Mouse (Mus musculus) limb, embryonic 14.5 days (tissue): ENCODE measurements at regions not wholly inside any gene's neighbourhood (a gene's known extent, or its start where the extent isn't known, plus 50 kb on each side); places are given as distances from the start of the nearest gene placed in this dataset.

Source experiments
- ATAC-seq: fragments of 200-750 bp; cut with Nextera tagmentation; 2 replicates; pipeline ENCODE4 v1.8.0; 2017; ENCODE audit warnings: low read depth, moderate number of reproducible peaks, moderate TSS enrichment; ENCODE audit not compliant: low FRiP score
- DNase-seq: peaks from one replicate; pipeline ENCODE4 v3.0.0-alpha.2; 2015; ENCODE audit warnings: low spot score
- H3K27ac ChIP-seq: fragments of 300-500 bp; sonication (generic); replicated peaks from 2 replicates; pipeline ENCODE4 v1.5.1; 2014; ENCODE audit warnings: low read depth, mild to moderate bottlenecking, low read length, moderate library complexity, mixed read lengths
- H3K27me3 ChIP-seq: fragments of 300-500 bp; sonication (generic); 2 replicates; pipeline ENCODE4 v1.6.1; 2014; ENCODE audit warnings: low read length, mixed read lengths; ENCODE audit not compliant: control insufficient read depth, insufficient read depth
- H3K36me3 ChIP-seq: fragments of 300-500 bp; sonication (generic); 2 replicates; pipeline ENCODE4 v1.6.1; 2014; ENCODE audit warnings: mild to moderate bottlenecking, low read length, moderate library complexity, mixed read lengths; ENCODE audit not compliant: control insufficient read depth, insufficient read depth
- H3K4me1 ChIP-seq: fragments of 300-500 bp; sonication (generic); 2 replicates; pipeline ENCODE4 v1.6.1; 2014; ENCODE audit warnings: antibody characterized with exemption, low read length, mixed read lengths; ENCODE audit not compliant: control insufficient read depth, insufficient read depth
- H3K4me2 ChIP-seq: fragments of 300-500 bp; sonication (generic); replicated peaks from 2 replicates; pipeline ENCODE4 v1.6.1; 2014; ENCODE audit warnings: low read depth, mild to moderate bottlenecking, low read length, moderate library complexity; ENCODE audit not compliant: severe bottlenecking
- H3K4me3 ChIP-seq: fragments of 300-500 bp; sonication (generic); replicated peaks from 2 replicates; pipeline ENCODE4 v1.5.1; 2014; ENCODE audit warnings: low read length
- H3K9ac ChIP-seq: fragments of 300-500 bp; sonication (generic); 2 replicates; pipeline ENCODE4 v1.6.1; 2014; ENCODE audit warnings: mild to moderate bottlenecking, low read depth, low read length, moderate library complexity; ENCODE audit not compliant: severe bottlenecking
- H3K9me3 ChIP-seq: fragments of 300-500 bp; sonication (generic); 2 replicates; pipeline ENCODE4 v1.6.1; 2016; ENCODE audit warnings: low read length; ENCODE audit not compliant: control insufficient read depth
- POLR2A ChIP-seq: fragments of 200-500 bp; IDR thresholded peaks from 2 replicates; pipeline ENCODE4 v1.8.0; 2012; ENCODE audit warnings: inconsistent platforms, mild to moderate bottlenecking, moderate library complexity, borderline replicate concordance; ENCODE audit not compliant: insufficient read depth, insufficient read length; ENCODE audit errors: extremely low read depth
- WGBS: fragments of 180-500 bp; shearing (Covaris S2); extraction: QIAGEN DNeasy Blood & Tissue Kit; methylation state at CpG from one replicate; pipeline ENCODE4 v1.1.7; 2014; 5-methylcytosine and 5-hydroxymethylcytosine counted together

- H3K27me3 ChIP-seq, result no peaks in the 10 kb centered on the region
- H3K9ac ChIP-seq, result no peak overlapping the region
- ATAC-seq (no peak), DNase-seq (peak; percentile 33)
- H3K4me3 ChIP-seq, result no peak overlapping the region
- H3K9me3 ChIP-seq, result no peaks in the 10 kb centered on the region
- no peak overlapping the region for H3K4me2 ChIP-seq
- 54% methylated on average over 4 of the region's 4 CpGs for WGBS
- H3K36me3 ChIP-seq, result no peaks in the 10 kb centered on the region
- TF ChIP-seq POLR2A, result no peak
- no peak overlapping the region for H3K27ac ChIP-seq
- H3K4me1 ChIP-seq, result no peaks in the 10 kb centered on the region
Observed at GRCm38 (mm10) chr9:76695547-76695946, 128.6 kb upstream of the Fam83b start.

DNA sequence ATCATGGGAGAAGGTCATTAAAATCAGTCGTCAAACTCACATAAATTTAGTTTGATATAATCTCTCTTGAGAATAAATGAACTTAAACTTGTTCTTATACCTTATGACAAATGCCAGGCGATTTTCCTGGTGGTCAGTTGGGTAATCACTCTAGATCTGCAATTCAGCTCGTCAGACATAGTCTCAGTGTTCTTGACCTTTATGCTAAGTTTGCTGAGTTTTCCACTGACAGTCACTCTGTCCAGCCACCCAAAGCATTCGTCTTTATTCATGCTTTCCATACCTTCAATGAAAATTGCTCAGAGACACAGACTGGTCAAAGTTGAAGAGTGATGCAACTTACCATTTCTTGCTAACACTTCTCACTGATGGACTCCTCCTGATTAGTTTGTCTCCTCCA, 126.1 kb upstream of the Fam83b start:
- no peak overlapping the region for H3K9ac ChIP-seq
- H3K4me2 ChIP-seq, result no peak overlapping the region
- H3K4me1 ChIP-seq, result no peaks in the 10 kb centered on the region
- TF ChIP-seq POLR2A, result no peak
- H3K36me3 ChIP-seq, result no peaks in the 10 kb centered on the region
- 65% methylated on average over 4 of the region's 4 CpGs for WGBS
- H3K27me3 ChIP-seq, result no peaks in the 10 kb centered on the region
- H3K4me3 ChIP-seq, result no peak overlapping the region
- no peak overlapping the region for H3K27ac ChIP-seq
- H3K9me3 ChIP-seq, result no peaks in the 10 kb centered on the region
- DNase-seq, result no peak
- ATAC-seq, result no peak

DNA sequence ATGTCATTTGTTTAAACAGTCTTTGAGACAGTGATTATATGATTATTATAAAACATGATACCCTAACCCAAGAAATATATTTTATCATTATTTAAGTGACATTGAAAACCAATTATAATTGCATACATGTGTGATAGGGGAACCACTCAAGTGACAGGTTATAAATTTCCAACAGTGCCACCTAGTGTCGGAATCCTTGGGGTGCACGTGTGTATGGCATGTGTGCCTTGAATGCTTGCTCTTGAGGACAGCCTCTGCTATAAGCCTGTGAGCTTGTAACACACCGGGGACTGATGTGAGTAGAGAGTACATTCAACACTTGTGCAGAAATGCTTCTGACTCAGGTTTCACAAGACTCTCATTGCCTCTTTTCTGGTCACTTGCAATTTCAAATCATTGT, 93.9 kb upstream of the Fam83b start:
- H3K27me3 ChIP-seq, result no peaks in the 10 kb centered on the region
- H3K4me2 ChIP-seq, result no peak overlapping the region
- DNase-seq (peak; percentile 75), ATAC-seq (peak; percentile 63; the same call in 1 of the 2 replicates)
- H3K9me3 ChIP-seq, result no peaks in the 10 kb centered on the region
- no peaks in the 10 kb centered on the region for H3K4me1 ChIP-seq
- H3K27ac ChIP-seq, result no peak overlapping the region
- H3K4me3 ChIP-seq, result no peak overlapping the region
- H3K9ac ChIP-seq, result no peak overlapping the region
- no peak for TF ChIP-seq POLR2A
- 17% methylated on average over 3 of the region's 3 CpGs for WGBS
- no peaks in the 10 kb centered on the region for H3K36me3 ChIP-seq

- no peaks in the 10 kb centered on the region for H3K36me3 ChIP-seq
- H3K27ac ChIP-seq, result no peak overlapping the region
- WGBS, result 39% methylated on average over 3 of the region's 3 CpGs
- H3K4me1 ChIP-seq, result no peaks in the 10 kb centered on the region
- ATAC-seq, result peak; percentile 65
- no peak overlapping the region for H3K9ac ChIP-seq
- TF ChIP-seq POLR2A, result no peak
- peak; percentile 14 for DNase-seq
- H3K4me2 ChIP-seq, result no peak overlapping the region
- no peaks in the 10 kb centered on the region for H3K27me3 ChIP-seq
- no peaks in the 10 kb centered on the region for H3K9me3 ChIP-seq
- H3K4me3 ChIP-seq, result no peak overlapping the region
Observed at GRCm38 (mm10) chr9:76659798-76660197, 92.9 kb upstream of the Fam83b start.

DNA sequence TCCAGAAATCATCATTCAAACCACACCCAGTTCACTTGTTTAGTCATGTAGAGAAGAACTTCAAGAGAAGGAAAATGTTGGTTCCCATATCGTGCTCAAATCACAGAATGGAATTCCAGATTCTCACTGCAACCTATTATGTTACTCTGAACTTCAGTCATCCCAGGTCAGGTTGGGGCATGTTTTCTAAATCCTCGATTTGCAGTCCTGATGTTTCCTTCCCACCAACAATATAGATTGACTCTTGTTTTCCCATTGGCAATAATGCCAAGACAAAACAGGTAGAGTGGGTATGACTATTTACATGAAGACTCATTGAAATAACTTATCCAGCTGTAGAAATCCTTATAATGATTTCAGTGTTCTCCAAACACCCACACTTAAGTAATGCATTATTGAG, 86.4 kb upstream of the Fam83b start:
- ATAC-seq (no peak), DNase-seq (no peak)
- Histone ChIP-seq H3K27ac (no peak overlapping the region), H3K9me3 (no peaks in the 10 kb centered on the region), H3K9ac (no peak overlapping the region), H3K4me1 (no peaks in the 10 kb centered on the region), H3K27me3 (no peaks in the 10 kb centered on the region), H3K4me2 (no peak overlapping the region), H3K4me3 (no peak overlapping the region), H3K36me3 (no peaks in the 10 kb centered on the region)
- 61% methylated on average over 2 of the region's 2 CpGs for WGBS
- TF ChIP-seq POLR2A, result no peak

- no peak overlapping the region for H3K9ac ChIP-seq
- H3K27me3 ChIP-seq, result no peaks in the 10 kb centered on the region
- no peak overlapping the region for H3K4me2 ChIP-seq
- H3K9me3 ChIP-seq, result no peaks in the 10 kb centered on the region
- ATAC-seq (no peak), DNase-seq (no peak)
- H3K4me3 ChIP-seq, result no peak overlapping the region
- H3K36me3 ChIP-seq, result no peaks in the 10 kb centered on the region
- TF ChIP-seq POLR2A, result no peak
- H3K27ac ChIP-seq, result no peak overlapping the region
- H3K4me1 ChIP-seq, result no peaks in the 10 kb centered on the region
- 65% methylated on average over 1 of the region's 1 CpGs for WGBS
Observed at GRCm38 (mm10) chr9:76649484-76649883, 82.6 kb upstream of the Fam83b start.
